Mouse (Mus musculus): ENCODE data around the gene Srrm3. TPM values are rescaled to one million over a fixed set of nuclear protein-coding genes. Genes with fewer than 3 reads are reported as not detected.

The Srrm3 gene
- polyA plus RNA-seq, 1 experiment: not detected

DNA sequence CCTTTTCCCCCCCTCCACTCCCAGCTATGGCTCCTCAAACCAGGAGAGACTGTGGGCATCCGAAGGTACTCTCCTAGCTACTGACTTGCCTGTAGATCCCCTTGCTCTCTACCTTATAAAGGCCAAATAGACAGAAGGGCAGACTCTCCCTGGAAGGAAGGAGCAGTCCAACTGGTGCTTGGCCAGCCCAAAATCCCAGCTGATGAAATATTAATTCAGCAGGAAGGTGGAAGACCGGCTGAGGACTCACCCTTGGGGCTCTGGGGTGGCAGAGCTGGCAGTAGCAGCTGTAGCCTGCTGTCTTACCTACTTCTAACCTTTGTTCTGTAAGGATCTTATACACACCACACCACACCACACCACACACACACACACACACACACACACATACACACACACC, 2.0 kb upstream of the Srrm3 start:
- H3K4me3 ChIP-seq (ENCODE audit: insufficient read depth, low read depth, low read length): no peak overlapping the region
- no peak for TF ChIP-seq POLR2A (IDR thresholded peaks at IDR 0.05; ENCODE audit: insufficient read depth, low read depth, low read length)
- no peak for TF ChIP-seq CTCF (IDR thresholded peaks at IDR 0.05; ENCODE audit: insufficient read depth, low read depth, low read length)
- H3K27ac ChIP-seq (ENCODE audit: insufficient read depth, low read depth, low read length): no peak overlapping the region
- 77% methylated on average over 2 of the region's 2 CpGs for WGBS
- H3K4me1 ChIP-seq (ENCODE audit: control insufficient read depth, insufficient read depth, low read length): peaks cover 52% of the 10 kb centered on the region

GRCm38 (mm10) chr5:135807263-135807637, 560 bp downstream of the Srrm3 start:
- Histone ChIP-seq H3K27ac (ENCODE audit: insufficient read depth, low read depth, low read length) (peak overlapping the region; percentile 83), H3K4me3 (ENCODE audit: insufficient read depth, low read depth, low read length) (peak overlapping the region; percentile 67), H3K4me1 (ENCODE audit: control insufficient read depth, insufficient read depth, low read length) (peaks cover 43% of the 10 kb centered on the region)
- 11% methylated on average over 3 of the region's 3 CpGs for WGBS
- TF ChIP-seq CTCF (IDR thresholded peaks at IDR 0.05; ENCODE audit: insufficient read depth, low read depth, low read length) (no peak), POLR2A (IDR thresholded peaks at IDR 0.05; ENCODE audit: insufficient read depth, low read depth, low read length) (no peak)

DNA sequence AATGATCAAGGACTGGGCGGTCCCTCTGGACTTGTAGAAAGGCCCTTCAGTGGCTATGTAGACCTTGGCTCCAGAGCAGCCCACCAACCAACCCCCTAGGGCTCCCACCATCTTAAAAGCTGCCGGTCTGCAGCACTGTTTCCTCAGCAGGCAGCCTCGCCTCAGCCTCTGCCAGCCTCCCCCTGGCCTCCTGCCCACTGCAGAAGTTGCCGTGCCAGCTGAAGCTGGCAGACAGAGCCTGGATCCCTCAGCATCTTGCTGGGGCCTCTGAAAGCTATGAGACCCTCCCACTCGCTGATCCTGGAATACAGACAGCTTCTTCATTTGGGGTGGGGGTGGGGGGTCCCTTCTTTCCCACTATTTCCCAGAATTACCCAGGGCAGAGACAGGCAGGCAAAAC, 6.3 kb downstream of the Srrm3 start:
- TF ChIP-seq CTCF (IDR thresholded peaks at IDR 0.05; ENCODE audit: insufficient read depth, low read depth, low read length): no peak
- Histone ChIP-seq H3K4me1 (ENCODE audit: control insufficient read depth, insufficient read depth, low read length) (peaks cover 54% of the 10 kb centered on the region), H3K4me3 (ENCODE audit: insufficient read depth, low read depth, low read length) (no peak overlapping the region), H3K27ac (ENCODE audit: insufficient read depth, low read depth, low read length) (peak overlapping the region; percentile 6; the same call in 1 of the 2 replicates)
- WGBS: 29% methylated on average over 5 of the region's 5 CpGs

DNA sequence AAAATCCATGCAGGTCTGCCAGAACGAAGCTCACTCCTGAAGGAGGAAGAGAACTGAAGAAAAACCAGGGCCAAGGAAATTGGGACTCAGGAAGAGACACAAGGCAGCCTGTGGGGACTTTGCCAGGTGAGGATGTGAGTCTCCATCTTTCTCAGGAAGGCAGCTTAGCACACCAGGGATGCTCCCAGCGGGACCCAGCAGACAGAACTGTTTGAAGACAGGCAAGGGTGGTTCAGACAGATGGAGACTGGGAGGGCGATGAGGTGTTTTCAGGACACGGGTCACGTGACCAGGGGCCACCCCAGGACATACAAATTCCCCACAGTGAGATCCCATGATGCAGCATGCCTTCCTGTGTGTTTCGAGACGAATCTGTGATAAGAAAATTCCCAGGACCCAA, 11.8 kb downstream of the Srrm3 start:
- 50% methylated on average over 7 of the region's 7 CpGs for WGBS
- peaks cover 56% of the 10 kb centered on the region for H3K4me1 ChIP-seq (ENCODE audit: control insufficient read depth, insufficient read depth, low read length)
- H3K27ac ChIP-seq (ENCODE audit: insufficient read depth, low read depth, low read length): no peak overlapping the region; the same call in 1 of the 2 replicates
- TF ChIP-seq CTCF (IDR thresholded peaks at IDR 0.05; ENCODE audit: insufficient read depth, low read depth, low read length): no peak
- H3K4me3 ChIP-seq (ENCODE audit: insufficient read depth, low read depth, low read length): no peak overlapping the region

DNA sequence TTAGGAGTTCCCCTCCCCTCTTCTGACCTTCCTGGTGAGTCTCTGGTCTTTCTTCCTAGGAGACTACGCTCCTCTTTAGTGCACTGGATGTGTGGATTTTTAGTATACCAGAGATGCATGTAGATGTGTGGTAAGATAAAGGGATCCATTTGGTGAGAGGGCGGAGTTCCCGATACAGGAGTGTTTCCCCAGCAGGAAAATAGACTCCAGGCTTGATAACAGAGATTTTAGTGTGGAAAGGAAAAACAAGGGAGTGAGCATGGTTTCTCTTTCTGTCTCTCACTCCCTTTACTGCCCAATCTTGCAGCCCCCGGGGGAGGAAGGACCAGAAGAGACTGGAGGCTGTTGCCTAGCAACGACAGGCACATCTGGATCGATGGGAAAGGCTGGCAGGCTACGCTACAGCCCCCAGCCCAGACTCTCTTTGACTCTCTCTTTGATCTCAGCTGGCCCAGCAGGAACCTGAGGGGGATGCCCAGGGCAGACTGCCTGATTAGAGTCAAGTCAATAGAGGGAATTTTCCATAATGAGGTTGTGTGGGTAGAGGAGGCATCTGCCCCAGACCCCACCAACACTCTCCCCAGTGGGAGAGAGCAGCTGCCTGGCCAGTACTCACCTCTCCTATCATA, 15.7 kb downstream of the Srrm3 start:
- H3K4me3 ChIP-seq (ENCODE audit: insufficient read depth, low read depth, low read length): no peak overlapping the region
- H3K27ac ChIP-seq (ENCODE audit: insufficient read depth, low read depth, low read length): peak overlapping the region; percentile 88
- TF ChIP-seq POLR2A (IDR thresholded peaks at IDR 0.05; ENCODE audit: insufficient read depth, low read depth, low read length): no peak
- no peak for TF ChIP-seq CTCF (IDR thresholded peaks at IDR 0.05; ENCODE audit: insufficient read depth, low read depth, low read length)
- peaks cover 56% of the 10 kb centered on the region for H3K4me1 ChIP-seq (ENCODE audit: control insufficient read depth, insufficient read depth, low read length)
- 14% methylated on average over 7 of the region's 7 CpGs for WGBS

GRCm38 (mm10) chr5:135824517-135824916, 17.8 kb downstream of the Srrm3 start:
- Histone ChIP-seq H3K4me1 (ENCODE audit: control insufficient read depth, insufficient read depth, low read length) (peaks cover 40% of the 10 kb centered on the region), H3K4me3 (ENCODE audit: insufficient read depth, low read depth, low read length) (no peak overlapping the region), H3K27ac (ENCODE audit: insufficient read depth, low read depth, low read length) (no peak overlapping the region)
- WGBS: 43% methylated on average over 3 of the region's 3 CpGs
- TF ChIP-seq POLR2A (IDR thresholded peaks at IDR 0.05; ENCODE audit: insufficient read depth, low read depth, low read length): no peak

DNA sequence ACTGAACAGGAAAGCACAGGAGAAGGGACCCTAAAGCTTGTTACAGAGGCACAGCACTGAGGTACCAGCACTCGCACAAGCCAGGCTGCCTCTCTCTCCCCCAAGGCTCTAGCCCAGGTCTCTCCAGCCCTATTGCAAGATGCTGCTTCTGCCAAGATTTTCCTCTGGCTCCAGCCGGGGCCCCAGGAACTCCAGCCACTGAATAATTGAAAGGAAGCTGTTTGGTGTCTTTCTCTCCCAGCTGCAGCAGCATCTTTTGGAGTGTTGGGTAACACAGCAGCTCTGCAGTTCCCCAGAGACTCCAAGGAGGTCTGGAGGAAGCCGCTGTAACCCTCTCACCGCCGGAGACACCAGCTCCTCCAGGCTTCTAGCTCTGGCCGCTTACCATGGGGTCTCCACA, 19.5 kb downstream of the Srrm3 start:
- H3K4me1 ChIP-seq (ENCODE audit: control insufficient read depth, insufficient read depth, low read length): peaks cover 35% of the 10 kb centered on the region
- no peak overlapping the region for H3K4me3 ChIP-seq (ENCODE audit: insufficient read depth, low read depth, low read length)
- no peak for TF ChIP-seq CTCF (IDR thresholded peaks at IDR 0.05; ENCODE audit: insufficient read depth, low read depth, low read length)
- TF ChIP-seq POLR2A (IDR thresholded peaks at IDR 0.05; ENCODE audit: insufficient read depth, low read depth, low read length): no peak
- 27% methylated on average over 6 of the region's 6 CpGs for WGBS
- peak overlapping the region; percentile 61 for H3K27ac ChIP-seq (ENCODE audit: insufficient read depth, low read depth, low read length)

DNA sequence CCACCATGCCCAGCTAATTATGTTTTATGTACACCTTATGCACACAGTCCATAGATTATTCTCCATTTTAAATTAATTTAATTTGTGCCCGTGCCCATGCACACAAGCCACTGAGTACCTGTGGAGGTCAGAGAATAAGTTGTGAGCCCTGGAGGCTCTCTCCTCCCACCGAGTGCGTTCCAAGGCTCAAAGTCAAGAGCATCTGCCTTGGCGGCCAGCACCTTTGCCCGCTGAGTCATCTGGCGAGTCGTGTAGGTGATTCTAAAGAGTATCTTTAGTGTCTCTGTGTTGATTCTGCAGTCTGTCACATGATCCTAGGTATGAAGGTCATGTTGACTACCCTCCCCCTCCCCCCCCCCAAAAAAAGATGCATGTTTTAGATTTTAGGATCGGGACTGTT, 22.7 kb downstream of the Srrm3 start:
- peaks cover 29% of the 10 kb centered on the region for H3K4me1 ChIP-seq (ENCODE audit: control insufficient read depth, insufficient read depth, low read length)
- TF ChIP-seq CTCF (IDR thresholded peaks at IDR 0.05; ENCODE audit: insufficient read depth, low read depth, low read length) (no peak), POLR2A (IDR thresholded peaks at IDR 0.05; ENCODE audit: insufficient read depth, low read depth, low read length) (no peak)
- peak overlapping the region; percentile 59; the same call in 1 of the 2 replicates for H3K27ac ChIP-seq (ENCODE audit: insufficient read depth, low read depth, low read length)
- no peak overlapping the region for H3K4me3 ChIP-seq (ENCODE audit: insufficient read depth, low read depth, low read length)
- 77% methylated on average over 8 of the region's 8 CpGs for WGBS

DNA sequence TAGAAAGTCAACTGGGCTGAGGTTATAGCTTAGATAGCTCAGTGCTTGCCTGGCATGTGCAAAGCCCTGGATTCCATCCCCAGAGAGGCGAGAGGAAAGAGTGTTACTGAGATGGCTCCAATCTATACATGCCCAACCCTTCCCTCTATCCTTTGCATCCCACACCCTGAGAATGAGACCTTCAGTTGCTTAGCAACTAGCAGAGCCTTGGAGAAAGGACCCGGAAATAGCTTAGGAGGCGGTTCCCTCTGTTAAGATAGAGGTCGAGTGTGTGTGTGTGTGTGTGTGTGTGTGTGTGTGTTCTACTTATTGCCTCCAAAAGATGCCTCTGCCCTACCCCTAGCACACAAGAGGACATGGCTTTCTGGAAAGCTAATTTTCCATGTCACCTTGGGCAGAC, 26.0 kb downstream of the Srrm3 start:
- WGBS: 20% methylated on average over 4 of the region's 4 CpGs
- Histone ChIP-seq H3K4me3 (ENCODE audit: insufficient read depth, low read depth, low read length) (no peak overlapping the region), H3K27ac (ENCODE audit: insufficient read depth, low read depth, low read length) (peak overlapping the region; percentile 98), H3K4me1 (ENCODE audit: control insufficient read depth, insufficient read depth, low read length) (peaks cover 35% of the 10 kb centered on the region)
- no peak for TF ChIP-seq CTCF (IDR thresholded peaks at IDR 0.05; ENCODE audit: insufficient read depth, low read depth, low read length)
- TF ChIP-seq POLR2A (IDR thresholded peaks at IDR 0.05; ENCODE audit: insufficient read depth, low read depth, low read length): no peak
